Mouse (Mus musculus): Measurements from ENCODE around the gene Lix1. TPM values are rescaled to one million over a fixed set of nuclear protein-coding genes. Genes with fewer than 3 reads are reported as not detected.
A peak's percentile ranks its signal among the peaks of the same experiment; 100 is the strongest.

Lix1 gene
- polyA plus RNA-seq, 1 experiment = 0.78 TPM

DNA sequence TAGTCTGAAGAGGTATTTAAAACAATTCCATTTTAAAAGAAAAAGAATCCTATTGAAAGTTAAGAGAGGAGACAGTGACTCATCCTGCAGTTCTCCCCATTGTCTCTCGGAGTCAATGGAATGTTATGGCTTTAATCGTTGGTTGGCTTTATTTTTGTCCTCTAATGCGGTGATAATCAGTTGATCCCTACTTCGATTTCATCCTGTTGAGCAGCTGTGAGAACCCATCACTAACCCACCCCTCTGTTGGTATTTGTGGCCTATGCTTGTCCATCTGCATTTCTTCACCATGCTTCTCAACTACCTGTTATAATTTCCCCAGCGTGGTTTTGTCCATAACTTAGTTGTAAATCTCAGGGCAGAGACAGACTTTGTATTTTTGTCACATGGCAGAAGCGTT lies 5.7 kb downstream of the Lix1 start:
- no peak for TF ChIP-seq CTCF (IDR thresholded peaks at IDR 0.05; ENCODE audit: low read depth, low read length)
- TF ChIP-seq POLR2A (IDR thresholded peaks at IDR 0.05; ENCODE audit: insufficient read depth, low read length) = no peak
- no peak for TF ChIP-seq EP300 (IDR thresholded peaks at IDR 0.05; ENCODE audit: insufficient read depth, low read depth, low read length)
- H3K4me1 ChIP-seq (ENCODE audit: control insufficient read depth, insufficient read depth, low read length) = peaks cover 2% of the 10 kb centered on the region
- peak overlapping the region; percentile 96 for H3K27ac ChIP-seq (ENCODE audit: insufficient read depth, low read length)

DNA sequence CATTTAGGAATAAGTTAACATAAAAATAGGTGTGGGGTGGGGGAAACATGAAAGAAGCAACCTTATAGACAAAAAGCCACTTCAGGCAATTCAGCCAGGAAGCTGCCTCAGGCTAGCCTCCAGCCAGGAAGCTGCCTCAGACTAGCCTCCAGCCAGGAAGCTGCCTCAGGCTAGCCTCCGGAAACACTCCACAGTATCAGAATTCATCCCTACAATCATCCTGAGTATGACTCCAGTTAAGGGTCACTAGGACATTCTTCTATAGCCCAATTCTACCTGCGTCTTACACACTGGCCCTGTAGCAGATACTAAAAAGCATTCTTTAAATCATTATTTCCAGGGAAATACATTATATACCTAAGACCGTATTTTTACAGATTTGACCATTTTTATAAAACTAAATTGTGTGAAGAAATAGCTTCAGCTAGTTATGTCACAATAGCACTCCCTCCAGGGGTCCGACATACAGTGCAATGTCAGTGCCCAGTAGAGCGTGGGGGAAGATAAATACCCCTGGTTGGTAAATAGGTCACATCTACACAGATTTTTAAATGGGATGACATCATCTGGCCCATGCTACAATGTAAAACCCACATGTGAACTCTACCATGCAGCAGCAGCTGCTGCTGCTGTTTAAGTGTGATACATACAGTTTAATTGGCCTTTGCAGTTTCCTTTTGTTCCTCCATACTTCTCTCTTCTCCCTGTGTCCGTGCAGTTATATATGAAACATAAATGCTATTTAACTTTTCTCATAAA lies 6.4 kb downstream of the Lix1 start:
- Histone ChIP-seq H3K4me1 (ENCODE audit: control insufficient read depth, insufficient read depth, low read length) (peaks cover 2% of the 10 kb centered on the region), H3K9me3 (replicated peaks; ENCODE audit: control insufficient read depth, insufficient read depth, low read length, poor library complexity, severe bottlenecking) (no peaks in the 10 kb centered on the region), H3K4me3 (ENCODE audit: low read depth, low read length) (no peak overlapping the region), H3K27me3 (ENCODE audit: control insufficient read depth, insufficient read depth, low read length, poor library complexity, severe bottlenecking) (no peaks in the 10 kb centered on the region), H3K27ac (ENCODE audit: insufficient read depth, low read length) (peak overlapping the region; percentile 96), H3K36me3 (ENCODE audit: control insufficient read depth, insufficient read depth, low read length, poor library complexity, severe bottlenecking) (no peaks in the 10 kb centered on the region), H3K9ac (ENCODE audit: low read depth, poor library complexity, severe bottlenecking) (no peak overlapping the region)
- TF ChIP-seq CTCF (IDR thresholded peaks at IDR 0.05; ENCODE audit: low read depth, low read length) = no peak
- no peak for TF ChIP-seq POLR2A (IDR thresholded peaks at IDR 0.05; ENCODE audit: insufficient read depth, low read length)
- TF ChIP-seq EP300 (IDR thresholded peaks at IDR 0.05; ENCODE audit: insufficient read depth, low read depth, low read length) = peak; percentile 93

More for the DNA sequence above, 5.7 kb downstream of the Lix1 start:
- Histone ChIP-seq H3K9ac (ENCODE audit: low read depth, poor library complexity, severe bottlenecking) (no peak overlapping the region), H3K4me3 (ENCODE audit: low read depth, low read length) (no peak overlapping the region), H3K36me3 (ENCODE audit: control insufficient read depth, insufficient read depth, low read length, poor library complexity, severe bottlenecking) (no peaks in the 10 kb centered on the region), H3K9me3 (replicated peaks; ENCODE audit: control insufficient read depth, insufficient read depth, low read length, poor library complexity, severe bottlenecking) (no peaks in the 10 kb centered on the region), H3K27me3 (ENCODE audit: control insufficient read depth, insufficient read depth, low read length, poor library complexity, severe bottlenecking) (no peaks in the 10 kb centered on the region)

DNA sequence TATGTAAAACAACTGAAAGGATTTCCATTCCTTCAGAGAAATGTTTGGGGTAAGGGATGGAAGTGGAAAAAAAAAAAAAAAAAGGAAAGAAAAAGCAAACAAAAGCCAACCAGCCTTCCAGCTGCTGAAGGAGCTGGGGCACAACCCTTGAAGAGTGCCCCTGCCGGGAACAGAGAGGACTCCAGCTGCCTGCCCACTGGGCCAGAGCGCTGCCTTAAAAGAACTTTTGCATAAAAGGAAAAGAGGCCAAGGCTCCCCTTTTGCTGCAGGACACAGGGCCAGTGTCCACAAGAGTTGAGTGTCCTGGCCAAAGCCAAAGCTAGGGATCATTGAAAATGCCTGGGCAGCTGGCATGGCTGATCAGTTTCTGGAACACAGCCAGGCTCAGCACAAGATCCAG lies 7.1 kb downstream of the Lix1 start:
- Histone ChIP-seq H3K27me3 (ENCODE audit: control insufficient read depth, insufficient read depth, low read length, poor library complexity, severe bottlenecking) (no peaks in the 10 kb centered on the region), H3K9ac (ENCODE audit: low read depth, poor library complexity, severe bottlenecking) (no peak overlapping the region), H3K4me3 (ENCODE audit: low read depth, low read length) (no peak overlapping the region), H3K36me3 (ENCODE audit: control insufficient read depth, insufficient read depth, low read length, poor library complexity, severe bottlenecking) (no peaks in the 10 kb centered on the region), H3K9me3 (replicated peaks; ENCODE audit: control insufficient read depth, insufficient read depth, low read length, poor library complexity, severe bottlenecking) (no peaks in the 10 kb centered on the region), H3K4me1 (ENCODE audit: control insufficient read depth, insufficient read depth, low read length) (peaks cover 3% of the 10 kb centered on the region), H3K27ac (ENCODE audit: insufficient read depth, low read length) (peak overlapping the region; percentile 61; the same call in 1 of the 2 replicates)
- no peak for TF ChIP-seq POLR2A (IDR thresholded peaks at IDR 0.05; ENCODE audit: insufficient read depth, low read length)
- TF ChIP-seq CTCF (IDR thresholded peaks at IDR 0.05; ENCODE audit: low read depth, low read length) = no peak
- TF ChIP-seq EP300 (IDR thresholded peaks at IDR 0.05; ENCODE audit: insufficient read depth, low read depth, low read length) = no peak

DNA sequence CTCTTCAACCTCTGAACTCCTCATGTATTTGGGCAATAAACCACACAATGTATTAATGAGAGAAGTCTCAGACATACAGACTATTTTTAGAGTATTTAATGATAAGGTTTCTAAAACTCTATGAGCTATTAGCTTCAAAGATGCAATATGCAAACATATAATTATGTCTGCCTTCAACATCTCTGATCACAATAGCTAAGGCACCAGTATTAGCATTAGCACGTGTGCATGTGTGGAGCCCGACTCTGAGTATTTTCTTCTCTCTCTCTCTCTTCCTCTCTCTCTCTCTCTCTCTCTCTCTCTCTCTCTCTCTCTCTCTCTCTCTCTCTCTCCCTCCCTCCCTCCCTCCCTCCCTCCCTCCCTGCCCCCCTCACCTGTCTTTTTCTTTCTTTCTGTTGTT lies 9.0 kb downstream of the Lix1 start:
- Histone ChIP-seq H3K27me3 (ENCODE audit: control insufficient read depth, insufficient read depth, low read length, poor library complexity, severe bottlenecking) (no peaks in the 10 kb centered on the region), H3K4me3 (ENCODE audit: low read depth, low read length) (no peak overlapping the region), H3K9ac (ENCODE audit: low read depth, poor library complexity, severe bottlenecking) (no peak overlapping the region), H3K27ac (ENCODE audit: insufficient read depth, low read length) (no peak overlapping the region), H3K4me1 (ENCODE audit: control insufficient read depth, insufficient read depth, low read length) (peaks cover 3% of the 10 kb centered on the region), H3K9me3 (replicated peaks; ENCODE audit: control insufficient read depth, insufficient read depth, low read length, poor library complexity, severe bottlenecking) (no peaks in the 10 kb centered on the region), H3K36me3 (ENCODE audit: control insufficient read depth, insufficient read depth, low read length, poor library complexity, severe bottlenecking) (no peaks in the 10 kb centered on the region)
- TF ChIP-seq POLR2A (IDR thresholded peaks at IDR 0.05; ENCODE audit: insufficient read depth, low read length) (no peak), EP300 (IDR thresholded peaks at IDR 0.05; ENCODE audit: insufficient read depth, low read depth, low read length) (no peak), CTCF (IDR thresholded peaks at IDR 0.05; ENCODE audit: low read depth, low read length) (no peak)

DNA sequence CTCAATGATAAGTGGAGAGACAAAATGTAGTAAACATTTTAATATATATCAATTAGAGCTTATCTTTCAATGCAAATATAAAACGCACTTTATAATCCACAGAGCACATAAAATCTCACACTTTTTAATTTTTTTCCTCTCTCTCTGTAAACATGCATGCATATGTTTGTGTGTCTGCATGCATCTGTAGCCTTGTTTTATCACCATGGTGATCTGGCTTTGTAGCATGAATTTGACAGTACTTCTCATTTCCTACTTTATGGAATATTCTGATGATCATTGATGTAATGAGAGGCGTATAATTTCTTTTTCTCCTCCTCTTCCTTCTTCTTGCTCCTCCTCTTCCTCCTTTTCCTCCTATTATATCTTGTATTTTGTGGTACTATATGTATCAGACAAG lies 9.7 kb downstream of the Lix1 start:
- Histone ChIP-seq H3K27ac (ENCODE audit: insufficient read depth, low read length) (no peak overlapping the region), H3K27me3 (ENCODE audit: control insufficient read depth, insufficient read depth, low read length, poor library complexity, severe bottlenecking) (no peaks in the 10 kb centered on the region), H3K36me3 (ENCODE audit: control insufficient read depth, insufficient read depth, low read length, poor library complexity, severe bottlenecking) (no peaks in the 10 kb centered on the region), H3K4me1 (ENCODE audit: control insufficient read depth, insufficient read depth, low read length) (peaks cover 3% of the 10 kb centered on the region), H3K4me3 (ENCODE audit: low read depth, low read length) (no peak overlapping the region), H3K9ac (ENCODE audit: low read depth, poor library complexity, severe bottlenecking) (no peak overlapping the region), H3K9me3 (replicated peaks; ENCODE audit: control insufficient read depth, insufficient read depth, low read length, poor library complexity, severe bottlenecking) (no peaks in the 10 kb centered on the region)
- TF ChIP-seq CTCF (IDR thresholded peaks at IDR 0.05; ENCODE audit: low read depth, low read length) = no peak
- no peak for TF ChIP-seq EP300 (IDR thresholded peaks at IDR 0.05; ENCODE audit: insufficient read depth, low read depth, low read length)
- no peak for TF ChIP-seq POLR2A (IDR thresholded peaks at IDR 0.05; ENCODE audit: insufficient read depth, low read length)

DNA sequence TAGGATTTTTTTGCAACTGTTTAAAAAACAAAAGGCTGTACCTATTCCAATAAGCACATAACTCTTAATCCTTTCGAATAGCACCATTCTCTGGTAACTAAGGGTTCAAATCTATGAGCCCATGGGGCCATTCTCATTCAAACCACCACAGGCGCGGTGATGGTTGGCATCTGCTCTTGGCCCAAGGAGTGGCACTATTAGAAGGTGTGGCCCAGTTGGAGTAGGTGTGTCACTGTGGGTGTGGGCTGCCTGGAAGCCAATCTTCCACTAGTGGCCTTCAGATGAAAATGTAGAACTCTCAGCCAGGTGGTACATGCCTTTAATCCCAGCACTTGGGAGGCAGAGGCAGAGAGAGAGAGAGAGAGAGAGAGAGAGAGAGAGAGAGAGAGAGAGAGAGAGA lies 11.7 kb downstream of the Lix1 start:
- no peak overlapping the region for H3K27ac ChIP-seq (ENCODE audit: insufficient read depth, low read length)
- H3K9me3 ChIP-seq (replicated peaks; ENCODE audit: control insufficient read depth, insufficient read depth, low read length, poor library complexity, severe bottlenecking) = no peaks in the 10 kb centered on the region
- no peak for TF ChIP-seq POLR2A (IDR thresholded peaks at IDR 0.05; ENCODE audit: insufficient read depth, low read length)
- no peak for TF ChIP-seq CTCF (IDR thresholded peaks at IDR 0.05; ENCODE audit: low read depth, low read length)
- TF ChIP-seq EP300 (IDR thresholded peaks at IDR 0.05; ENCODE audit: insufficient read depth, low read depth, low read length) = no peak
- H3K9ac ChIP-seq (ENCODE audit: low read depth, poor library complexity, severe bottlenecking) = no peak overlapping the region
- no peaks in the 10 kb centered on the region for H3K27me3 ChIP-seq (ENCODE audit: control insufficient read depth, insufficient read depth, low read length, poor library complexity, severe bottlenecking)
- peaks cover 2% of the 10 kb centered on the region for H3K4me1 ChIP-seq (ENCODE audit: control insufficient read depth, insufficient read depth, low read length)
- no peak overlapping the region for H3K4me3 ChIP-seq (ENCODE audit: low read depth, low read length)
- H3K36me3 ChIP-seq (ENCODE audit: control insufficient read depth, insufficient read depth, low read length, poor library complexity, severe bottlenecking) = no peaks in the 10 kb centered on the region
